Mouse (Mus musculus) neural tube, embryonic 13.5 days (tissue): ENCODE measurements at regions not wholly inside any gene's neighbourhood (a gene's known extent, or its start where the extent isn't known, plus 50 kb on each side); places are given as distances from the start of the nearest gene placed in this dataset.
A peak's percentile ranks its signal among the peaks of the same experiment; 100 is the strongest.

Experiments used
- ATAC-seq: fragments of 200-750 bp; cut with Nextera tagmentation; 2 replicates; pipeline ENCODE4 v1.8.0; 2017; ENCODE audit warnings: low read depth, mild to moderate bottlenecking, moderate TSS enrichment, moderate library complexity
- H3K27ac ChIP-seq: fragments of 300-500 bp; sonication (generic); replicated peaks from 2 replicates; pipeline ENCODE4 v1.5.1; 2015; ENCODE audit warnings: moderate library complexity, mild to moderate bottlenecking, inconsistent platforms
- H3K27me3 ChIP-seq: fragments of 300-500 bp; sonication (generic); 2 replicates; pipeline ENCODE4 v1.6.1; 2015; ENCODE audit warnings: mild to moderate bottlenecking, inconsistent platforms
- H3K36me3 ChIP-seq: fragments of 300-500 bp; sonication (generic); 2 replicates; pipeline ENCODE4 v1.6.1; 2015; ENCODE audit warnings: mild to moderate bottlenecking, inconsistent platforms
- H3K4me1 ChIP-seq: fragments of 300-500 bp; sonication (generic); replicated peaks from 2 replicates; pipeline ENCODE4 v1.6.1; 2015; ENCODE audit warnings: inconsistent platforms
- H3K4me2 ChIP-seq: fragments of 300-500 bp; sonication (generic); 2 replicates; pipeline ENCODE4 v1.6.1; 2015; ENCODE audit warnings: inconsistent platforms, mild to moderate bottlenecking, moderate library complexity
- H3K4me3 ChIP-seq: fragments of 300-500 bp; sonication (generic); 2 replicates; pipeline ENCODE4 v1.5.1; 2015; ENCODE audit warnings: mild to moderate bottlenecking, inconsistent platforms
- H3K9ac ChIP-seq: fragments of 300-500 bp; sonication (generic); 2 replicates; pipeline ENCODE4 v1.6.1; 2015; ENCODE audit warnings: moderate library complexity, mild to moderate bottlenecking, inconsistent platforms
- H3K9me3 ChIP-seq: fragments of 300-500 bp; sonication (generic); 2 replicates; pipeline ENCODE4 v1.6.1; 2016; ENCODE audit warnings: inconsistent platforms
- WGBS: fragments of 180-500 bp; shearing (Covaris S2); methylation state at CpG from one replicate; pipeline ENCODE4 v1.1.7; 2015; 5-methylcytosine and 5-hydroxymethylcytosine counted together

GRCm38 (mm10) chr1:194310373-194310772 is 307.6 kb upstream of the Plxna2 start:
- H3K9ac ChIP-seq = no peak overlapping the region
- ATAC-seq = no peak
- no peaks in the 10 kb centered on the region for H3K9me3 ChIP-seq
- peaks cover 7% of the 10 kb centered on the region for H3K4me1 ChIP-seq
- no peak overlapping the region for H3K4me3 ChIP-seq
- H3K27ac ChIP-seq = no peak overlapping the region
- 11% methylated on average over 2 of the region's 2 CpGs for WGBS
- no peak overlapping the region for H3K4me2 ChIP-seq
- no peaks in the 10 kb centered on the region for H3K36me3 ChIP-seq
- no peaks in the 10 kb centered on the region for H3K27me3 ChIP-seq

GRCm38 (mm10) chr1:194308648-194309047 is 309.4 kb upstream of the Plxna2 start:
- no peak overlapping the region for H3K27ac ChIP-seq
- H3K4me3 ChIP-seq = no peak overlapping the region
- no peak overlapping the region for H3K4me2 ChIP-seq
- 76% methylated on average over 3 of the region's 3 CpGs for WGBS
- H3K36me3 ChIP-seq = no peaks in the 10 kb centered on the region
- peaks cover 7% of the 10 kb centered on the region for H3K4me1 ChIP-seq
- no peak for ATAC-seq
- H3K9me3 ChIP-seq = no peaks in the 10 kb centered on the region
- no peak overlapping the region for H3K9ac ChIP-seq
- no peaks in the 10 kb centered on the region for H3K27me3 ChIP-seq

GRCm38 (mm10) chr1:194303951-194304350 is 314.1 kb upstream of the Plxna2 start:
- 83% methylated on average over 1 of the region's 1 CpGs for WGBS
- no peaks in the 10 kb centered on the region for H3K36me3 ChIP-seq

GRCm38 (mm10) chr1:194302775-194303174 is 315.2 kb upstream of the Plxna2 start:
- H3K4me1 ChIP-seq = no peaks in the 10 kb centered on the region
- no peak overlapping the region for H3K4me2 ChIP-seq
- H3K9me3 ChIP-seq = no peaks in the 10 kb centered on the region
- H3K27ac ChIP-seq = no peak overlapping the region
- no peaks in the 10 kb centered on the region for H3K27me3 ChIP-seq
- ATAC-seq = no peak
- H3K36me3 ChIP-seq = no peaks in the 10 kb centered on the region
- no peak overlapping the region for H3K9ac ChIP-seq
- H3K4me3 ChIP-seq = no peak overlapping the region
- WGBS = 53% methylated on average over 1 of the region's 1 CpGs

More at GRCm38 (mm10) chr1:194303951-194304350, 314.1 kb upstream of the Plxna2 start:
- no peaks in the 10 kb centered on the region for H3K27me3 ChIP-seq
- no peak overlapping the region for H3K9ac ChIP-seq
- no peaks in the 10 kb centered on the region for H3K4me1 ChIP-seq
- H3K4me2 ChIP-seq = no peak overlapping the region
- H3K9me3 ChIP-seq = no peaks in the 10 kb centered on the region
- H3K27ac ChIP-seq = no peak overlapping the region
- no peak for ATAC-seq
- H3K4me3 ChIP-seq = no peak overlapping the region

GRCm38 (mm10) chr1:194281941-194282340 is 336.1 kb upstream of the Plxna2 start:
- no peak for ATAC-seq
- Histone ChIP-seq H3K27me3 (no peaks in the 10 kb centered on the region), H3K4me1 (no peaks in the 10 kb centered on the region), H3K4me2 (no peak overlapping the region), H3K27ac (no peak overlapping the region), H3K36me3 (no peaks in the 10 kb centered on the region), H3K4me3 (no peak overlapping the region), H3K9ac (no peak overlapping the region), H3K9me3 (no peaks in the 10 kb centered on the region)
- WGBS = 56% methylated on average over 3 of the region's 3 CpGs

GRCm38 (mm10) chr1:194268028-194268427 is 350.0 kb upstream of the Plxna2 start:
- H3K27ac ChIP-seq = no peak overlapping the region
- H3K4me2 ChIP-seq = no peak overlapping the region
- no peaks in the 10 kb centered on the region for H3K27me3 ChIP-seq
- H3K4me1 ChIP-seq = no peaks in the 10 kb centered on the region
- H3K4me3 ChIP-seq = no peak overlapping the region
- no peak for ATAC-seq
- H3K9me3 ChIP-seq = no peaks in the 10 kb centered on the region
- no peaks in the 10 kb centered on the region for H3K36me3 ChIP-seq
- H3K9ac ChIP-seq = no peak overlapping the region

- Histone ChIP-seq H3K4me1 (no peaks in the 10 kb centered on the region), H3K27ac (no peak overlapping the region), H3K4me3 (no peak overlapping the region), H3K9me3 (no peaks in the 10 kb centered on the region), H3K27me3 (no peaks in the 10 kb centered on the region), H3K9ac (no peak overlapping the region), H3K36me3 (no peaks in the 10 kb centered on the region), H3K4me2 (no peak overlapping the region)
- no peak for ATAC-seq
- WGBS = 40% methylated on average over 4 of the region's 4 CpGs
Observed at GRCm38 (mm10) chr1:194262374-194262773, 355.6 kb upstream of the Plxna2 start.

- no peaks in the 10 kb centered on the region for H3K9me3 ChIP-seq
- H3K9ac ChIP-seq = no peak overlapping the region
- H3K27ac ChIP-seq = no peak overlapping the region
- no peak overlapping the region for H3K4me2 ChIP-seq
- no peak overlapping the region for H3K4me3 ChIP-seq
- H3K36me3 ChIP-seq = no peaks in the 10 kb centered on the region
- H3K27me3 ChIP-seq = no peaks in the 10 kb centered on the region
- H3K4me1 ChIP-seq = no peaks in the 10 kb centered on the region
- no peak for ATAC-seq
- WGBS = 83% methylated on average over 3 of the region's 3 CpGs
Observed at GRCm38 (mm10) chr1:194259957-194260356, 358.1 kb upstream of the Plxna2 start.

GRCm38 (mm10) chr1:194244776-194245366 is 373.1 kb upstream of the Plxna2 start:
- Histone ChIP-seq H3K4me3 (no peak overlapping the region), H3K9me3 (no peaks in the 10 kb centered on the region), H3K4me2 (no peak overlapping the region), H3K27ac (no peak overlapping the region), H3K4me1 (no peaks in the 10 kb centered on the region), H3K36me3 (no peaks in the 10 kb centered on the region), H3K9ac (no peak overlapping the region), H3K27me3 (no peaks in the 10 kb centered on the region)
- WGBS = 0% methylated on average over 1 of the region's 1 CpGs
- ATAC-seq = no peak

- no peak for ATAC-seq
- H3K27me3 ChIP-seq = no peaks in the 10 kb centered on the region
- H3K4me1 ChIP-seq = no peaks in the 10 kb centered on the region
- no peak overlapping the region for H3K27ac ChIP-seq
- H3K9ac ChIP-seq = no peak overlapping the region
- no peaks in the 10 kb centered on the region for H3K9me3 ChIP-seq
- H3K36me3 ChIP-seq = no peaks in the 10 kb centered on the region
- H3K4me2 ChIP-seq = no peak overlapping the region
- H3K4me3 ChIP-seq = no peak overlapping the region
Observed at GRCm38 (mm10) chr1:194241111-194241510, 376.9 kb upstream of the Plxna2 start.

GRCm38 (mm10) chr1:194231206-194231605 is 386.8 kb upstream of the Plxna2 start:
- H3K27me3 ChIP-seq = no peaks in the 10 kb centered on the region
- no peak overlapping the region for H3K4me2 ChIP-seq
- no peak overlapping the region for H3K9ac ChIP-seq
- H3K4me3 ChIP-seq = no peak overlapping the region
- peaks cover 54% of the 10 kb centered on the region for H3K4me1 ChIP-seq
- no peaks in the 10 kb centered on the region for H3K36me3 ChIP-seq
- H3K9me3 ChIP-seq = no peaks in the 10 kb centered on the region
- WGBS = 29% methylated on average over 4 of the region's 4 CpGs
- H3K27ac ChIP-seq = peak overlapping the region; percentile 70
- ATAC-seq = peak; percentile 72; the same call in 1 of the 2 replicates

- Histone ChIP-seq H3K4me2 (peak overlapping the region; percentile 22), H3K4me3 (no peak overlapping the region), H3K27me3 (no peaks in the 10 kb centered on the region), H3K4me1 (peaks cover 83% of the 10 kb centered on the region), H3K9me3 (no peaks in the 10 kb centered on the region), H3K27ac (peak overlapping the region; percentile 86), H3K9ac (no peak overlapping the region), H3K36me3 (no peaks in the 10 kb centered on the region)
- peak; percentile 62 for ATAC-seq
- WGBS = 14% methylated on average over 6 of the region's 6 CpGs
Observed at GRCm38 (mm10) chr1:194226550-194227160, 391.4 kb upstream of the Plxna2 start.

- H3K4me3 ChIP-seq = no peak overlapping the region
- peaks cover 75% of the 10 kb centered on the region for H3K4me1 ChIP-seq
- no peak overlapping the region for H3K9ac ChIP-seq
- H3K9me3 ChIP-seq = no peaks in the 10 kb centered on the region
- WGBS = 4% methylated on average over 1 of the region's 1 CpGs
- peak overlapping the region; percentile 86 for H3K27ac ChIP-seq
- no peak overlapping the region for H3K4me2 ChIP-seq
- no peaks in the 10 kb centered on the region for H3K36me3 ChIP-seq
- no peaks in the 10 kb centered on the region for H3K27me3 ChIP-seq
- no peak for ATAC-seq
Observed at GRCm38 (mm10) chr1:194225786-194226185, 392.2 kb upstream of the Plxna2 start.
